Mouse (Mus musculus): ENCODE data around the gene Alox5. TPM values are rescaled to one million over a fixed set of nuclear protein-coding genes. Genes with fewer than 3 reads are reported as not detected.
"Not testable (repeated sequence)": the region's sequence is repeated elsewhere in the genome, so short reads cannot be mapped to it uniquely, and the experiment has no call there.

The Alox5 gene
- polyA plus RNA-seq (2012; ENCODE audit: insufficient read depth, insufficient read length, low replicate concordance, missing spikeins): not detected in 2 replicates

GRCm38 (mm10) chr6:116460544-116461283 is at the start of gene Alox5:
Gene Alox5 (minus strand): TSS chr6:116461178.
- TF ChIP-seq CTCF (IDR thresholded peaks at IDR 0.05; ENCODE audit: insufficient read depth, low read depth, low read length): no peak
- no peak for TF ChIP-seq POLR2A (IDR thresholded peaks at IDR 0.05; ENCODE audit: insufficient read depth, low read depth, low read length)
- Histone ChIP-seq H3K27ac (ENCODE audit: insufficient read depth, low read depth, low read length) (no peak within 1 kb of the TSS), H3K4me3 (ENCODE audit: insufficient read depth, low read depth, low read length) (no peak within 1 kb of the TSS)

GRCm38 (mm10) chr6:116506302-116507003 is 45.5 kb upstream of the Alox5 start, which contains the start of gene Olfr212:
Gene Olfr212 (plus strand): TSS chr6:116506516.
- 86% methylated on average over 20 of the region's 20 CpGs for WGBS
- not testable (repeated sequence) for H3K27ac ChIP-seq (ENCODE audit: insufficient read depth, low read depth, low read length); H3K4me1 ChIP-seq (ENCODE audit: control insufficient read depth, insufficient read depth, low read length); H3K4me3 ChIP-seq (ENCODE audit: insufficient read depth, low read depth, low read length)

More at GRCm38 (mm10) chr6:116460544-116461283, at the start of gene Alox5:
- 4% methylated on average over 43 of the region's 43 CpGs for WGBS
- H3K4me1 ChIP-seq (ENCODE audit: control insufficient read depth, insufficient read depth, low read length): peaks cover 6% of the 10 kb centered on the region; the same call in 1 of the 2 replicates

GRCm38 (mm10) chr6:116495960-116496359 is 35.0 kb upstream of the Alox5 start:
- Histone ChIP-seq H3K27ac (ENCODE audit: insufficient read depth, low read depth, low read length) (no peak overlapping the region), H3K4me1 (ENCODE audit: control insufficient read depth, insufficient read depth, low read length) (no peaks in the 10 kb centered on the region), H3K4me3 (ENCODE audit: insufficient read depth, low read depth, low read length) (no peak overlapping the region)
- WGBS: 71% methylated on average over 1 of the region's 1 CpGs
- TF ChIP-seq POLR2A (IDR thresholded peaks at IDR 0.05; ENCODE audit: insufficient read depth, low read depth, low read length): no peak
- TF ChIP-seq CTCF (IDR thresholded peaks at IDR 0.05; ENCODE audit: insufficient read depth, low read depth, low read length): no peak

DNA sequence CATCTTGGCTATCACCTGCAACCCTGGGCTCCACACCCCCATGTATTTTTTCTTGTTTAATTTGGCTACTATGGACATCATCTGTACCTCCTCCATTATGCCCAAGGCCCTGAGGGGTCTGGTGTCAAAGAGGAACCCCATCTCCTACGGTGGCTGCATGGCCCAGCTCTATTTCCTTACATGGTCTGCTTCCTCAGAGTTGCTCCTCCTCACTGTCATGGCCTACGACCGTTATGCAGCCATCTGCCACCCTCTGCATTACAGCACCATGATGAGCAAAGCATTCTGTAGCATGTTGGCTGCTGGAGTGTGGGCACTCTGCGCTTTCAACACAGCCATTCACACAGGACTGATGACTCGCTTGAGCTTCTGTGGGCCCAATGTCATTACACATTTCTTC is 32.8 kb upstream of the Alox5 start:
- Histone ChIP-seq H3K27ac (ENCODE audit: insufficient read depth, low read depth, low read length) (no peak overlapping the region), H3K4me3 (ENCODE audit: insufficient read depth, low read depth, low read length) (no peak overlapping the region), H3K4me1 (ENCODE audit: control insufficient read depth, insufficient read depth, low read length) (no peaks in the 10 kb centered on the region)
- no peak for TF ChIP-seq CTCF (IDR thresholded peaks at IDR 0.05; ENCODE audit: insufficient read depth, low read depth, low read length)
- TF ChIP-seq POLR2A (IDR thresholded peaks at IDR 0.05; ENCODE audit: insufficient read depth, low read depth, low read length): no peak
- 86% methylated on average over 5 of the region's 5 CpGs for WGBS

DNA sequence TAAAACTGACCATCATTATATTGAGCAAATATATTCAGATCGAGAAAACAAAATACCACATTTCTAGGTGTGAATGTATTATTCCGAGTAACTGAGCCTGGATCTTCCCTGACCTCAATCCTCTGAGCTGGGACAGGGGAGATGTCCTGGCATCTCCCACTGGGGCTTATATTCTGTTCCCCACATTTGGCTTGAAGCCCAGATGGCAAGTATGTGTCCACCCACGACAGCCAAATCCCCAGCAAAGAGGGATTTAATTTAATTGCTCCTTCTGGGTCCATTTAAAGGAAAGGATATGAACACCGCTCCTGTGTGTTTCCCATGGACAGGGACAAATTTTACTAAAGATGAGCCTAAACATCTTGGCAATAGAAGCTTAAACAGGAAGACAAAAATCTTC is 27.8 kb upstream of the Alox5 start, which contains the start of gene Olfr211:
Olfr211 (plus strand) TSS at position 301 of the 400 bp plus-strand sequence.
- Histone ChIP-seq H3K27ac (ENCODE audit: insufficient read depth, low read depth, low read length) (no peak within 1 kb of the TSS), H3K4me3 (ENCODE audit: insufficient read depth, low read depth, low read length) (no peak within 1 kb of the TSS), H3K4me1 (ENCODE audit: control insufficient read depth, insufficient read depth, low read length) (no peaks in the 10 kb centered on the region)
- TF ChIP-seq POLR2A (IDR thresholded peaks at IDR 0.05; ENCODE audit: insufficient read depth, low read depth, low read length): no peak
- TF ChIP-seq CTCF (IDR thresholded peaks at IDR 0.05; ENCODE audit: insufficient read depth, low read depth, low read length): no peak
- 55% methylated on average over 4 of the region's 4 CpGs for WGBS

- TF ChIP-seq CTCF (IDR thresholded peaks at IDR 0.05; ENCODE audit: insufficient read depth, low read depth, low read length): no peak
- no peak for TF ChIP-seq POLR2A (IDR thresholded peaks at IDR 0.05; ENCODE audit: insufficient read depth, low read depth, low read length)
- no peak overlapping the region for H3K27ac ChIP-seq (ENCODE audit: insufficient read depth, low read depth, low read length)
- H3K4me3 ChIP-seq (ENCODE audit: insufficient read depth, low read depth, low read length): no peak overlapping the region
- H3K4me1 ChIP-seq (ENCODE audit: control insufficient read depth, insufficient read depth, low read length): no peaks in the 10 kb centered on the region
- 60% methylated on average over 1 of the region's 1 CpGs for WGBS
Observed at GRCm38 (mm10) chr6:116486833-116487232, 25.9 kb upstream of the Alox5 start.

DNA sequence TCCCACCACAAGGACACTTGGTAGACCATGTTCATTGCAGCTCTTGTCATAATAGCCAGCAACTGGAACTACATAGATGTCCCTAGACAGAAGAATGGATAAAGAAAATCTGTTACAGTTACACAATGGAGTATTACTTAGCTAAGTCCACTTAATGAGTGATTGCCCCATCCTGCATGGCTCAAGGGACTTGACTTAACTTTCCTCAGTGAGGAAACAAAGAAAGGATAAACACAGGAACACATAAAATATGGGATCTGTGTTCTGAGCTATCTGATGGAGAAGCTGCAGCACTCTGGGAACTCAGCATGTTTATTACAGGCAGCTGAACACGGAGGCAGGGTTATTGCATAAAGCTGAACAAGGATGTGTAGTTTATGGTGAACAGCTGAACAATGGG is 24.1 kb upstream of the Alox5 start:
- WGBS: 51% methylated on average over 1 of the region's 1 CpGs

GRCm38 (mm10) chr6:116468081-116468480 is 7.1 kb upstream of the Alox5 start:
- H3K4me3 ChIP-seq (ENCODE audit: insufficient read depth, low read depth, low read length): no peak overlapping the region
- H3K27ac ChIP-seq (ENCODE audit: insufficient read depth, low read depth, low read length): no peak overlapping the region
- no peaks in the 10 kb centered on the region for H3K4me1 ChIP-seq (ENCODE audit: control insufficient read depth, insufficient read depth, low read length)
- 29% methylated on average over 3 of the region's 3 CpGs for WGBS
- TF ChIP-seq POLR2A (IDR thresholded peaks at IDR 0.05; ENCODE audit: insufficient read depth, low read depth, low read length) (no peak), CTCF (IDR thresholded peaks at IDR 0.05; ENCODE audit: insufficient read depth, low read depth, low read length) (no peak)

More for the DNA sequence above, 24.1 kb upstream of the Alox5 start:
- Histone ChIP-seq H3K27ac (ENCODE audit: insufficient read depth, low read depth, low read length) (no peak overlapping the region), H3K4me3 (ENCODE audit: insufficient read depth, low read depth, low read length) (no peak overlapping the region), H3K4me1 (ENCODE audit: control insufficient read depth, insufficient read depth, low read length) (no peaks in the 10 kb centered on the region)
- TF ChIP-seq CTCF (IDR thresholded peaks at IDR 0.05; ENCODE audit: insufficient read depth, low read depth, low read length) (no peak), POLR2A (IDR thresholded peaks at IDR 0.05; ENCODE audit: insufficient read depth, low read depth, low read length) (no peak)

DNA sequence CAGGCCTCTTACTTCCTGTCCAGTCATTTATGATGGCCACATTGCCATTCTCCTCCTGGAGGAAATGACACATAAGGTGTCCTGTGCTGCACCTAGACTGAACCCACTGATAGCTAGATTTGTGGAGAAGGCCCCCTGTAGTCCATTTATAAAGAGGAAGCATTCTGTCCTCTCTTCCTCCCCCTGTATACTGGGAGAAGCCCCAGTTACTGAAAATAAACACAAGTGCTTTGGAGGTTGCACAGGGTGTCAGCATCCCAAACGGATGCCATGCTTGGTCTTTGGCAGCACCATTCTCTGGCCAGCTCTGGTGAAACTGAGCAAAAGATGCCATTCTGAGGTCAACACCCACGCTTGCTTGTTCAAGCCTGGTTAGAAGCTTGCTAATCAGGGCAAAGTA is 1.7 kb downstream of the Alox5 start:
- WGBS: 73% methylated on average over 2 of the region's 2 CpGs
- TF ChIP-seq POLR2A (IDR thresholded peaks at IDR 0.05; ENCODE audit: insufficient read depth, low read depth, low read length) (no peak), CTCF (IDR thresholded peaks at IDR 0.05; ENCODE audit: insufficient read depth, low read depth, low read length) (no peak)
- no peak overlapping the region for H3K27ac ChIP-seq (ENCODE audit: insufficient read depth, low read depth, low read length)
- H3K4me1 ChIP-seq (ENCODE audit: control insufficient read depth, insufficient read depth, low read length): peaks cover 6% of the 10 kb centered on the region; the same call in 1 of the 2 replicates
- no peak overlapping the region for H3K4me3 ChIP-seq (ENCODE audit: insufficient read depth, low read depth, low read length)
